In the genomic region with DNA sequence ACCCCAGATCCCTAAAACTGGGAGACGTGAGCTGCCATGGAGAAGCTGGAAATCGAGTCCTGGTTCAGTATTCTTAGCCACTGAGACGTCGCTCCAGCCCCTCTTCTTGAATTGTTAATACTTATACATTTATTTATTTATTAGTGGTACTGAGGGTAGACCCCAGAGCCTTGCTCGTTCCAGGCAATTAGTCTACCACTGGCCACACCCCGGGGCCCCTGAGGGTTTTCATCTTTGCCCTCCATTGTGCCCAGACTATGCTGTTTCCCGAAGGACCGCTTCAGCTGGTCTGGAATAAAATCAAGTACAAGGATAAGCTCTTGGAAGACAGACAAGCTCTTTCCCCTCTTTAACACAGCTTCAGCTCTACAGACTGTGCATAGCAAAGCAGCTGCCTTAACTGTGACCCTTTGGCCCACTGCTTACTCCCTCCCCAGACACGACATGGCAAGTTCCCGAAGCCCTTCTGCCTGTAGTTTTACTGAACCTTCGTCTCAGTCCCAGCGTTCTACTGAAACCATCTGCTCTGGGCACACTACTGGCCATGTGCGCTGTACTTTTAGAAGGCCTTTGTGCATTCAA, we compare ENCODE assay signal across 11 mouse cellular contexts. TPM values are rescaled to one million over a fixed set of nuclear protein-coding genes. Genes with fewer than 3 reads are reported as not detected.
DNase-seq lines count a peak whose midpoint lies in the region; ATAC-seq and TF ChIP-seq lines count a peak whose summit lies in the region.
"Had no signal": no experiment of that assay in that cellular context is flagged by ENCODE, and none has a peak within 500 bp of the region (broad histone marks: within the 10 kb centered on the region; RNA-seq: fewer than 3 reads in every experiment).

No protein-coding gene starts in this region.

- H3K4me2 ChIP-seq in lung, embryonic 14.5 days: no peak overlapping the region
- no peak overlapping the region for H3K4me2 ChIP-seq in intestine, embryonic 15.5 days (replicated peaks)
- H3K4me2 ChIP-seq: heart, embryonic 15.5 days; liver, embryonic 13.5 days had no signal

- no peak overlapping the region for H3K27ac ChIP-seq in lung, embryonic 14.5 days (ENCODE audit: low read depth)
- peak overlapping the region; percentile 72 for H3K27ac ChIP-seq in hindbrain, embryonic 10.5 days
- H3K27ac ChIP-seq in intestine, embryonic 15.5 days: no peak overlapping the region
- H3K27ac ChIP-seq: heart, embryonic 15.5 days; liver, embryonic 13.5 days had no signal

- DNase-seq in lung, embryonic 14.5 days: peak; percentile 17
- no peak for DNase-seq in lung, postnatal 36 days
- DNase-seq in hindbrain, embryonic 10.5 days (ENCODE audit: low spot score): no peak
- peak; percentile 28 for DNase-seq in skeletal muscle tissue, adult 2 months (ENCODE audit: low read depth, low spot score)
- DNase-seq in retina, postnatal 1 day: no peak
- DNase-seq: cerebellum, adult 8-10 months; kidney, adult 11 months; liver, embryonic 13.5 days had no signal

- H3K36me3 ChIP-seq in lung, embryonic 14.5 days (ENCODE audit: insufficient read depth): no peaks in the 10 kb centered on the region
- no peaks in the 10 kb centered on the region for H3K36me3 ChIP-seq in hindbrain, embryonic 10.5 days
- no peaks in the 10 kb centered on the region for H3K36me3 ChIP-seq in intestine, embryonic 15.5 days
- H3K36me3 ChIP-seq: heart, embryonic 15.5 days; liver, embryonic 13.5 days had no signal

- 0 out of 2 replicates have a peak, but pooled peaks have one; percentile 56 for ATAC-seq in lung, embryonic 14.5 days (ENCODE audit: insufficient read depth)
- ATAC-seq in intestine, embryonic 15.5 days: 0 out of 2 replicates have a peak, but pooled peaks have one; percentile 18
- no peak for ATAC-seq in erythroid progenitor cell, adult 5-6 weeks (replicated peaks; ENCODE audit: low FRiP score, poor library complexity, severe bottlenecking)

- H3K9me3 ChIP-seq in lung, embryonic 14.5 days (ENCODE audit: low read depth, low read length): no peaks in the 10 kb centered on the region
- H3K9me3 ChIP-seq in hindbrain, embryonic 10.5 days: no peaks in the 10 kb centered on the region
- no peaks in the 10 kb centered on the region for H3K9me3 ChIP-seq in intestine, embryonic 15.5 days
- H3K9me3 ChIP-seq: heart, embryonic 15.5 days; liver, embryonic 13.5 days had no signal

- no peaks in the 10 kb centered on the region for H3K27me3 ChIP-seq in lung, embryonic 14.5 days (ENCODE audit: insufficient read depth, low read length)
- H3K27me3 ChIP-seq in hindbrain, embryonic 10.5 days (ENCODE audit: insufficient read depth, poor library complexity, severe bottlenecking): no peaks in the 10 kb centered on the region
- H3K27me3 ChIP-seq in intestine, embryonic 15.5 days (replicated peaks): no peaks in the 10 kb centered on the region
- H3K27me3 ChIP-seq: heart, embryonic 15.5 days; liver, embryonic 13.5 days had no signal

- WGBS in lung, embryonic 14.5 days: 57% methylated on average over 13 of the region's 13 CpGs
- WGBS in hindbrain, embryonic 10.5 days: 75% methylated on average over 13 of the region's 13 CpGs
- 51% methylated on average over 13 of the region's 13 CpGs for WGBS in intestine, embryonic 15.5 days

- no peak overlapping the region for H3K9ac ChIP-seq in lung, embryonic 14.5 days
- no peak overlapping the region for H3K9ac ChIP-seq in intestine, embryonic 15.5 days
- H3K9ac ChIP-seq: heart, embryonic 15.5 days; liver, embryonic 13.5 days had no signal

- TF ChIP-seq CTCF in lung, embryonic 14.5 days (IDR thresholded peaks at IDR 0.05; ENCODE audit: low read depth): no peak

- H3K4me1 ChIP-seq in lung, embryonic 14.5 days (ENCODE audit: insufficient read depth): no peaks in the 10 kb centered on the region
- H3K4me1 ChIP-seq in hindbrain, embryonic 10.5 days (replicated peaks): peaks cover 26% of the 10 kb centered on the region
- peaks cover 11% of the 10 kb centered on the region for H3K4me1 ChIP-seq in intestine, embryonic 15.5 days (replicated peaks)
- H3K4me1 ChIP-seq: heart, embryonic 15.5 days had no signal

- no peak overlapping the region for H3K4me3 ChIP-seq in lung, embryonic 14.5 days (ENCODE audit: low read depth, low read length)
- no peak overlapping the region for H3K4me3 ChIP-seq in hindbrain, embryonic 10.5 days
- H3K4me3 ChIP-seq in intestine, embryonic 15.5 days (replicated peaks): no peak overlapping the region
- H3K4me3 ChIP-seq: heart, embryonic 15.5 days; liver, embryonic 13.5 days had no signal

RNA-seq across cellular contexts. Expression of a gene that starts 39.1 kb away (rescaled TPM):
- polyA plus RNA-seq in lung, embryonic 14.5 days (2014; fragmentation: Nextera tagmentation; extraction: Ambion mirVana): 0.58 and 1.4 TPM in 2 replicates
- 2.1 and 4.5 TPM in 2 replicates for polyA plus RNA-seq in hindbrain, embryonic 10.5 days (2016; fragmentation: Nextera tagmentation; extraction: Ambion mirVana)
- polyA plus RNA-seq in intestine, embryonic 15.5 days (2015; fragmentation: Nextera tagmentation; extraction: Ambion mirVana): 0.11 and 0.23 TPM in 2 replicates
- not detected in 2 replicates for total RNA-seq in erythroid progenitor cell, adult 5-6 weeks (2015; ENCODE audit: low replicate concordance)
- total RNA-seq in erythroid progenitor cell, adult 5-6 weeks (2017; ENCODE audit: low replicate concordance): not detected in 2 replicates

Comparison
In these comparisons a context has a peak if more than half of its experiments do, and no peak if none do; other contexts are left out.
1. DNase-seq: peak in lung, embryonic 14.5 days (single experiment) and skeletal muscle tissue, adult 2 months (single experiment); none in lung, postnatal 36 days (single experiment), hindbrain, embryonic 10.5 days (single experiment) and retina, postnatal 1 day (single experiment).